Mouse (Mus musculus): ENCODE data around the gene Nfkb2. TPM values are rescaled to one million over a fixed set of nuclear protein-coding genes. Genes with fewer than 3 reads are reported as not detected.

The Nfkb2 gene
- total and polyA plus RNA-seq, 2 experiments from 2014 or later, result 1.9 to 4.7 TPM

DNA sequence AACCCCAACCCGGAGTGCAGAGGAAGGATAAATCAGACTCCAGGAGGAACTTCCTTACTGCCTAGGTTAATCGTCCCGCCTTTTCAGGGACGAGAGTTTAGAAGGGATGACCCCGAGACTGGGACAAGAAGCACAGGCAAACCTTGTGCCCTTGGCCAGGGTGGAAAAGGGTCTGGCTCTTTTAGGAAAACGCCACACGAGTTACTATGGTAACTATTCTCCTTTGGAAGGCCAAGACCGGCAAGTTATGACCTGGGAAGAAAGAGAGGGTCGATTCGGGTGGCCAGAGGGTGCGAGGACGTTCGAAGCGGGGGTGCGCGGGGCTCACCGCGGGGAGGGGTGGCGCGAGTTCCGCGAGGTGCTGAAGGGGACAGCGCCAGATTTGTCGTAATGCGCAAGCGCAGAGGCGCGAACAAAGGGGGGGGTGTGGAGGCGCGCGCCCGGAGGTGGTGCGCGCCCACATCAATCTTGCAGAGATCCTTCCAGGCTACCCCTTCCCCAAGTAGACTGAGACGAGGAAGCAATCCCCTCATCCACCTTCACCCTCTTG, 22.7 kb downstream of the Nfkb2 start, which contains the start of gene Psd:
TSS of gene Psd (minus strand) at position 401 of the 550 bp plus-strand sequence.
- Histone ChIP-seq H3K27me3 (ENCODE audit: insufficient read depth, low read length) (no peaks in the 10 kb centered on the region), H3K9me3 (ENCODE audit: low read length) (no peaks in the 10 kb centered on the region), H3K36me3 (ENCODE audit: insufficient read depth, low read length) (peaks cover 12% of the 10 kb centered on the region; the same call in 1 of the 2 replicates), H3K4me2 (ENCODE audit: low read depth, low read length) (peak within 1 kb of the TSS; percentile 91), H3K4me1 (ENCODE audit: insufficient read depth, low read length) (peaks cover 16% of the 10 kb centered on the region), H3K4me3 (ENCODE audit: low read length) (peak within 1 kb of the TSS; percentile 59), H3K27ac (peak within 1 kb of the TSS; percentile 95), H3K9ac (replicated peaks; ENCODE audit: low read length) (peak within 1 kb of the TSS; percentile 59)
- WGBS, result under 1% methylated on average over 35 of the region's 35 CpGs
- TF ChIP-seq CTCF (IDR thresholded peaks at IDR 0.05; ENCODE audit: low read depth), result no peak
- no peak for ATAC-seq
- DNase-seq (ENCODE audit: low spot score), result peak; percentile 88

DNA sequence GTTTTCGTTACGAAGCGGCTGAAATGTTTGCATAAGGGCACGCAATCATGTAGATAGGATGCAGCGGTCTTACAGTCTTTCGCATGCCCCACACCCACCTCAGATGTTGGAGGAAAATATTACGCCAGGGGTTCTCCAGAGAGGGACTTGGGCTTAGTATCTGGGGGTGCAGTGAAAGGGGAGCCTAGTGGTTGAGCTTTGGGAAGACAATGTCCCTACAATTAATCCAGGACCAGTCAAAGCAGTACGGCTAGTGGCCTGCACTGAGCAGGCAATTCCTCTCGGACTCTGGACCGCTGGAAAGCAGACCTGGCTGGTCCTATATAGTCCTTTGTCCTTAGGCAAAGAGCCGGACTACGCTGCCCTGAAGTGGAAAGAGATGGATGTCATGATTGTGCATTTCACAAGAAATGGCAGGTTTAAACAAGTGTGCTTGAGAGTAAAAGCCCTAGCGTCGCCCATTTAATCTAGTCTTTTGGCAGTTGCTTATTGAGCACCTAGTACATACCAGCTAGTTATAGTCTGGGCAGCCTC, 23.5 kb downstream of the Nfkb2 start:
- no peak for DNase-seq (ENCODE audit: low spot score)
- WGBS, result 24% methylated on average over 14 of the region's 14 CpGs
- Histone ChIP-seq H3K4me3 (ENCODE audit: low read length) (peak overlapping the region; percentile 59), H3K27me3 (ENCODE audit: insufficient read depth, low read length) (no peaks in the 10 kb centered on the region), H3K27ac (peak overlapping the region; percentile 95), H3K9me3 (ENCODE audit: low read length) (no peaks in the 10 kb centered on the region), H3K4me2 (ENCODE audit: low read depth, low read length) (peak overlapping the region; percentile 91), H3K4me1 (ENCODE audit: insufficient read depth, low read length) (peaks cover 11% of the 10 kb centered on the region), H3K36me3 (ENCODE audit: insufficient read depth, low read length) (peaks cover 12% of the 10 kb centered on the region; the same call in 1 of the 2 replicates), H3K9ac (replicated peaks; ENCODE audit: low read length) (peak overlapping the region; percentile 59)
- no peak for ATAC-seq
- TF ChIP-seq CTCF (IDR thresholded peaks at IDR 0.05; ENCODE audit: low read depth), result no peak

DNA sequence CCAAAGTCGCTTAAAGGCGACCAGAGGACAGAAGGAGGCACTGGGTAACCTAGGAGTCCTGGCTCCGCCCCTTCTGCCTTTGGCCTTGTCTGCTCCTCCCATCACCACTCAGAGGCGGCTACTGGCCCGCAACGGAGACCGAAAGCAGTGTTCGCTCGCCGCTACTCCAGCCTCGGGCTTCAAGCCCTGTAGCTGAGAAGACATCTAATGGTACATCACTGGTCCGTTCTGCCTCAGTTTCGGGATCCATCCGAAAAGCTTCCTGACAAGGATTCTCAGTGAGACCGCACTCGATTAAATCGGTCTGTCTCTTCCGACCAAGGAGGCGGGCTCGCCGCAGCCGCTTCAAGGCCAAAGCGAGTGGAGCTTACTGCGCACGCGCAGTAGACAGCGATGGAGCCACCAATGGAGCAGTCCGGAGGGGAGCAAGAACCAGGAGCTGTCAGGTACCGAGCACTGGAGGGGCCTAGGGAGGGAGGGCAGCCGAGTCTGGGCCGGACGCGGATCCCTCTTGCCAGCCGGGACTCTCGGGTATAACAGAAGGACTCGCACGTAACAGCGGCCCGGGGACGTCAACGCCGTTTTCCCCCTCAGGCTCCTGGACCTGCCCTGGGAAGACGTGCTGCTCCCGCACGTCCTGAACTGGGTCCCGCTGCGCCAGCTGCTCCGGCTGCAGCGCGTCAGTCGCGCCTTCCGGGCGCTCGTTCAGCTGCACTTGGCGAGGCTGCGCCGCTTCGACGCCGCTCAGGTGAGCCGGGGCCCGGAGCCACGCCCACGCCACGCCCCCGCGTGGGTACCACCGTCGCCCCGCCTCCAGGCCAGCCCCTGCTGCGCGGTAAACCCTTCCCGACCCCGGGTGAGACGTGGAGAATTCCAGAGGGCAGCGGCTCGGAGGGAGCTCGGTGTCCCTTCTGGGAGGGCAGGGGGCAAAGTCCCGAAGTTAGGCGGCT, 24.2 kb downstream of the Nfkb2 start, which contains the start of gene Fbxl15:
TSS of gene Fbxl15 (plus strand) at position 104 of the 950 bp plus-strand sequence.
- Histone ChIP-seq H3K27me3 (ENCODE audit: insufficient read depth, low read length) (no peaks in the 10 kb centered on the region), H3K36me3 (ENCODE audit: insufficient read depth, low read length) (peaks cover 12% of the 10 kb centered on the region; the same call in 1 of the 2 replicates), H3K4me2 (ENCODE audit: low read depth, low read length) (peak within 1 kb of the TSS; percentile 91), H3K27ac (peak within 1 kb of the TSS; percentile 95), H3K4me3 (ENCODE audit: low read length) (peak within 1 kb of the TSS; percentile 59), H3K9ac (replicated peaks; ENCODE audit: low read length) (peak within 1 kb of the TSS; percentile 59), H3K4me1 (ENCODE audit: insufficient read depth, low read length) (peaks cover 11% of the 10 kb centered on the region), H3K9me3 (ENCODE audit: low read length) (no peaks in the 10 kb centered on the region)
- 1% methylated on average over 81 of the region's 81 CpGs for WGBS
- no peak for TF ChIP-seq CTCF (IDR thresholded peaks at IDR 0.05; ENCODE audit: low read depth)
- peak; percentile 98 for DNase-seq (ENCODE audit: low spot score)
- peak; percentile 91 for ATAC-seq

DNA sequence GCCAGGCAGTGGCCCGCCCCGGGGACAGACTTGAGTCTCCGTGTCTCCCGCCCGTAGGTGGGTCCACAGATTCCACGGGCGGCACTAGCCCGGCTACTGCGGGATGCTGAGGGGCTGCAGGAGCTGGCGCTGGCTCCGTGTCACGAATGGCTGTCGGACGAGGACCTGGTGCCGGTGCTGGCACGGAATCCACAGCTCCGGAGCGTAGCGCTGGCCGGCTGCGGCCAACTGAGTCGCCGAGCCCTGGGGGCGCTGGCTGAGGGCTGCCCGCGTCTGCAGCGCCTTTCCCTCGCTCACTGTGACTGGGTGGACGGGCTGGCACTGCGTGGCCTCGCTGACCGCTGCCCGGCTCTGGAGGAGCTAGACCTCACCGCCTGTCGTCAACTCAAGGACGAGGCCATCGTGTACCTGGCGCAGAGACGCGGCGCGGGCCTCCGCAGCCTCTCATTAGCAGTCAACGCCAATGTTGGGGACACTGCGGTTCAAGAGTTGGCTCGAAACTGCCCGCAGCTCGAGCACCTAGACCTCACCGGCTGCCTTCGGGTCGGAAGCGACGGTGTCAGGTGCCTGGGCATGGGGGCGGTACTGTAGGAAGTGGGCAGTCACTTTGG, 25.0 kb downstream of the Nfkb2 start:
- WGBS, result 2% methylated on average over 54 of the region's 54 CpGs
- Histone ChIP-seq H3K27me3 (ENCODE audit: insufficient read depth, low read length) (no peaks in the 10 kb centered on the region), H3K27ac (peak overlapping the region; percentile 95), H3K4me2 (ENCODE audit: low read depth, low read length) (peak overlapping the region; percentile 91), H3K9ac (replicated peaks; ENCODE audit: low read length) (peak overlapping the region; percentile 59), H3K4me1 (ENCODE audit: insufficient read depth, low read length) (peaks cover 11% of the 10 kb centered on the region), H3K36me3 (ENCODE audit: insufficient read depth, low read length) (peaks cover 12% of the 10 kb centered on the region; the same call in 1 of the 2 replicates), H3K9me3 (ENCODE audit: low read length) (no peaks in the 10 kb centered on the region), H3K4me3 (ENCODE audit: low read length) (peak overlapping the region; percentile 59)
- DNase-seq (ENCODE audit: low spot score) (peak; percentile 40), ATAC-seq (0 out of 2 replicates have a peak, but pooled peaks have one; percentile 1)
- no peak for TF ChIP-seq CTCF (IDR thresholded peaks at IDR 0.05; ENCODE audit: low read depth)

DNA sequence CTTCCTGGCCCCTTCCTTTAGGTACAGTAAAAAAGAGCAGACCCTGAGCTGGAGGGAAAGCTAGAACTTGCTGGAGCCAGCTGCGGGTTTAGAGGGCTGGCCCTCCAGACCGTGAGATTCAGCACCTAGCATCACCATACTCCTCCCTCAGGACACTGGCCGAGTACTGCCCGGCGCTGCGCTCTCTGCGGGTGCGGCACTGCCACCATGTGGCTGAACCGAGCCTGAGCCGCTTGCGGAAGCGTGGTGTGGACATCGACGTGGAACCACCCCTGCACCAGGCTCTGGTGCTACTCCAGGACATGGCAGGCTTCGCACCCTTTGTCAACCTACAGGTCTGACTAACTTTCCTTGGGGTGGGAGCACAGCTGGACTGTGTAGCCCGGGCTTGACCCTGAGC, 25.8 kb downstream of the Nfkb2 start:
- H3K27ac ChIP-seq, result no peak overlapping the region
- ATAC-seq (peak; percentile 30; the same call in 1 of the 2 replicates), DNase-seq (ENCODE audit: low spot score) (peak; percentile 88)
- peak; percentile 92 for TF ChIP-seq CTCF (IDR thresholded peaks at IDR 0.05; ENCODE audit: low read depth)
- H3K36me3 ChIP-seq (ENCODE audit: insufficient read depth, low read length), result peaks cover 12% of the 10 kb centered on the region; the same call in 1 of the 2 replicates
- peaks cover 11% of the 10 kb centered on the region for H3K4me1 ChIP-seq (ENCODE audit: insufficient read depth, low read length)
- H3K27me3 ChIP-seq (ENCODE audit: insufficient read depth, low read length), result no peaks in the 10 kb centered on the region
- H3K4me3 ChIP-seq (ENCODE audit: low read length), result peak overlapping the region; percentile 59; the same call in 1 of the 2 replicates
- H3K9ac ChIP-seq (replicated peaks; ENCODE audit: low read length), result no peak overlapping the region
- no peaks in the 10 kb centered on the region for H3K9me3 ChIP-seq (ENCODE audit: low read length)
- peak overlapping the region; percentile 91 for H3K4me2 ChIP-seq (ENCODE audit: low read depth, low read length)
- 8% methylated on average over 16 of the region's 16 CpGs for WGBS

DNA sequence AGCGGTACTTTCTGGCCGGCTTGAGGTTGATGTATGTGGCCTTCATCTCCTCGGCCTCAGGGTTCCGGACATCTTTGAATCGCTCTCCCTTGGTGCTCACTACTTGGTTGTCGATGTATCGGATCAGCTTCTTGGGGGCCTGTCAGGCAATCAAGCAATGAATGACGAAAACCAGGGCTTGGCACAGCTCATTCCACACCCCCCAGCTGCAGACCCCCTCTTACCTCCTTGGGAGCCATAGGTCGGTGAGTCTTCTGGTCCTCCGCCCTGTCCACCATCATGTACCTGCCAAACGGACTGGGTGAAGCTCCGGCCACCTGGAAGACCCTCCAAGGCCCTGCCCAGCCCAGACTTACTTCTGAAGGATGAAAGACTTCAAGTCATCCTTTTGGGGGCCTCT, 26.6 kb downstream of the Nfkb2 start:
- Histone ChIP-seq H3K9me3 (ENCODE audit: low read length) (no peaks in the 10 kb centered on the region), H3K4me2 (ENCODE audit: low read depth, low read length) (no peak overlapping the region), H3K4me1 (ENCODE audit: insufficient read depth, low read length) (peaks cover 11% of the 10 kb centered on the region), H3K9ac (replicated peaks; ENCODE audit: low read length) (no peak overlapping the region), H3K4me3 (ENCODE audit: low read length) (no peak overlapping the region), H3K27ac (no peak overlapping the region), H3K36me3 (ENCODE audit: insufficient read depth, low read length) (peaks cover 12% of the 10 kb centered on the region; the same call in 1 of the 2 replicates), H3K27me3 (ENCODE audit: insufficient read depth, low read length) (no peaks in the 10 kb centered on the region)
- 95% methylated on average over 12 of the region's 12 CpGs for WGBS
- no peak for DNase-seq (ENCODE audit: low spot score)
- TF ChIP-seq CTCF (IDR thresholded peaks at IDR 0.05; ENCODE audit: low read depth), result no peak
- ATAC-seq, result no peak
